Mouse (Mus musculus): ENCODE results near the gene Nrtn. TPM values are rescaled to one million over a fixed set of nuclear protein-coding genes. Genes with fewer than 3 reads are reported as not detected.
A peak's percentile ranks its signal among the peaks of the same experiment; 100 is the strongest.

The Nrtn gene
- polyA plus RNA-seq, 1 experiment from 2014 or later, result 5.0 TPM

- peaks cover 18% of the 10 kb centered on the region; the same call in 1 of the 2 replicates for H3K4me1 ChIP-seq (replicated peaks; ENCODE audit: control insufficient read depth, insufficient read depth, low read length)
- no peak overlapping the region for H3K27ac ChIP-seq (ENCODE audit: low read depth, low read length)
Measured at GRCm38 (mm10) chr17:56758132-56758531, 802 bp upstream of the Nrtn start.

GRCm38 (mm10) chr17:56756703-56757399 lies 479 bp downstream of the Nrtn start:
- H3K9ac ChIP-seq (ENCODE audit: low read length), result peak overlapping the region; percentile 54
- peak; percentile 66 for DNase-seq (ENCODE audit: low spot score)
- H3K36me3 ChIP-seq (ENCODE audit: control insufficient read depth, insufficient read depth, low read length), result no peaks in the 10 kb centered on the region
- 1% methylated on average over 44 of the region's 51 CpGs for WGBS
- H3K4me1 ChIP-seq (replicated peaks; ENCODE audit: control insufficient read depth, insufficient read depth, low read length), result peaks cover 11% of the 10 kb centered on the region; the same call in 1 of the 2 replicates
- peak overlapping the region; percentile 95 for H3K4me2 ChIP-seq (ENCODE audit: low read depth, low read length, severe bottlenecking)
- ATAC-seq (replicated peaks; ENCODE audit: low FRiP score), result peak; percentile 15
- H3K9me3 ChIP-seq (ENCODE audit: control insufficient read depth, low read length), result no peaks in the 10 kb centered on the region
- no peak overlapping the region for H3K27ac ChIP-seq (ENCODE audit: low read depth, low read length)
- peak overlapping the region; percentile 40 for H3K4me3 ChIP-seq (ENCODE audit: low read depth, low read length)
- H3K27me3 ChIP-seq (ENCODE audit: control insufficient read depth, insufficient read depth, low read length), result peaks cover 59% of the 10 kb centered on the region

More at GRCm38 (mm10) chr17:56758132-56758531, 802 bp upstream of the Nrtn start:
- Histone ChIP-seq H3K36me3 (ENCODE audit: control insufficient read depth, insufficient read depth, low read length) (no peaks in the 10 kb centered on the region), H3K4me3 (ENCODE audit: low read depth, low read length) (no peak overlapping the region), H3K27me3 (ENCODE audit: control insufficient read depth, insufficient read depth, low read length) (peaks cover 48% of the 10 kb centered on the region), H3K4me2 (ENCODE audit: low read depth, low read length, severe bottlenecking) (no peak overlapping the region), H3K9me3 (ENCODE audit: control insufficient read depth, low read length) (no peaks in the 10 kb centered on the region), H3K9ac (ENCODE audit: low read length) (no peak overlapping the region)
- no peak for ATAC-seq (replicated peaks; ENCODE audit: low FRiP score)
- WGBS, result 8% methylated on average over 12 of the region's 12 CpGs
- peak; percentile 79 for DNase-seq (ENCODE audit: low spot score)

DNA sequence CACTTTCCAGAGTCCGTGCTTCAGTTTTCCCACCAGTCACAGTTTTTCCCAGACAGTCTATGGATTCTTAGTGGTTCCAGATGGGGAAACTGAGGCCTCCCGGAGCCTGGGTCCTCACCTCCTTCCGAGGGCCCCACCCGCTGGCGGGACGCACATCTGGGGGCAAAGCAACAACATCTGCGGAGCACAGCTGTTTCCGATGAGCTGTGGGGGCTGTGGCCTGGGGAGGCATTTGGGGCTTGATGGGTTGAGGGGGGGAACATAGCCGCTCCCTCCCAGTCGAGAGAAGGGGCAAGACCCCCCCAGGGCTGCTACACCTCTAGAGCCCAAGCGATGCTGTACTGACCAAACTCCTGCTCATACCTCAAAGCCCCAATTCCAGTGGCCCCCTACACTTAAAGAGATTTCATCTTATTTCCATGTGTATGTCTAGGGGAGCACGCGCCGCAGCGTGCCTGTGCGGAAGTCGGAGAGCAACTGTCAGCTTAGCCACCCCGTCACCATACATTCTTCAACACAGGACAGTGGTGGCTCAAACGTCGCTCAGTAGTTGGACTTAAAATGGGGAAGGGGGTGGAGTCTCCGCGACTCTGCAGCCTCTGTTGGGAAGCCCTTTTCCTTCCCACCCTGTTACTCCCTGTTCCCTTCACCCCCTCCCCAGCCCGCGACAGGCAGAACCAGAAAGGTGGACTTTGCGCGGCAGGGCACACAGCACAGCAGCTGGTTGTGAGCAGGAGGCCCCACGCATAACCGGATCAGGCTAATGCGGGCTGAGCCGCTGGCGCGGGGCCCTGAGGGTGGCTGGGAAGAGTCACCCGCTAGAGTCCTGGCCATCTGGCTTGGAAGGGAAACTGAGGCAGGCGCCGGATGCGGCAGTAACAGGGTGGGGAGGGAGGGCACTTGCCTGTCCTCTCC lies 2.8 kb downstream of the Nrtn start:
- H3K4me1 ChIP-seq (replicated peaks; ENCODE audit: control insufficient read depth, insufficient read depth, low read length), result peaks cover 7% of the 10 kb centered on the region; the same call in 1 of the 2 replicates
- H3K9me3 ChIP-seq (ENCODE audit: control insufficient read depth, low read length), result no peaks in the 10 kb centered on the region
- WGBS, result 16% methylated on average over 36 of the region's 36 CpGs
- no peak overlapping the region for H3K27ac ChIP-seq (ENCODE audit: low read depth, low read length)
- no peak for ATAC-seq (replicated peaks; ENCODE audit: low FRiP score)
- peak; percentile 62 for DNase-seq (ENCODE audit: low spot score)
- no peak overlapping the region for H3K9ac ChIP-seq (ENCODE audit: low read length)
- peaks cover 69% of the 10 kb centered on the region for H3K27me3 ChIP-seq (ENCODE audit: control insufficient read depth, insufficient read depth, low read length)
- no peak overlapping the region for H3K4me3 ChIP-seq (ENCODE audit: low read depth, low read length)
- H3K4me2 ChIP-seq (ENCODE audit: low read depth, low read length, severe bottlenecking), result no peak overlapping the region
- no peaks in the 10 kb centered on the region for H3K36me3 ChIP-seq (ENCODE audit: control insufficient read depth, insufficient read depth, low read length)

DNA sequence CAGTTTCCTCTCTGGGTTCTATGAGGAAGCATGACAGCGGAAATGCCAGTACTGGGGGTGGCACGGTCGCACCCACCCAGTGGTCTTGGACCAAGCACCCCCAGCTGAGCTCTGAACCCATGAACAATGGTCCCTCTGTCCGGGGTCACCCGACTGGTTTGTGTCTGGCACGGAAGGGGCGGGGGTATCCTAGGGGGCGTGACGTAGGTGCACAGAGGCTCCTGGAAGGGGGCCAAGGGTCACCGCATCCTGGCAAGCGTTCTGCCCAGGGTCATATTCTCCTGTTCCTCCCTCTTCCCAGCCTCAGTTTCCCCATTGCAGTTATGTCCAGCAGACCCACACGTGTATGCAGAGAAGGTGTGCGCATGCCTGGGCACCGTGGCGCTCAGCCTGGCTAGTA lies 3.9 kb downstream of the Nrtn start:
- Histone ChIP-seq H3K4me1 (replicated peaks; ENCODE audit: control insufficient read depth, insufficient read depth, low read length) (peaks cover 7% of the 10 kb centered on the region; the same call in 1 of the 2 replicates), H3K4me3 (ENCODE audit: low read depth, low read length) (no peak overlapping the region)
- no peak for ATAC-seq (replicated peaks; ENCODE audit: low FRiP score)

GRCm38 (mm10) chr17:56751404-56752072 lies 5.8 kb downstream of the Nrtn start:
- DNase-seq (ENCODE audit: low spot score), result peak; percentile 81
- Histone ChIP-seq H3K27ac (ENCODE audit: low read depth, low read length) (no peak overlapping the region), H3K27me3 (ENCODE audit: control insufficient read depth, insufficient read depth, low read length) (peaks cover 56% of the 10 kb centered on the region), H3K4me3 (ENCODE audit: low read depth, low read length) (peak overlapping the region; percentile 16; the same call in 1 of the 2 replicates), H3K9me3 (ENCODE audit: control insufficient read depth, low read length) (no peaks in the 10 kb centered on the region), H3K36me3 (ENCODE audit: control insufficient read depth, insufficient read depth, low read length) (no peaks in the 10 kb centered on the region), H3K9ac (ENCODE audit: low read length) (peak overlapping the region; percentile 32), H3K4me2 (ENCODE audit: low read depth, low read length, severe bottlenecking) (peak overlapping the region; percentile 41; the same call in 1 of the 2 replicates), H3K4me1 (replicated peaks; ENCODE audit: control insufficient read depth, insufficient read depth, low read length) (0 out of 2 replicates have a peak, but pooled peaks cover 3% of the 10 kb centered on the region)
- peak; percentile 71 for ATAC-seq (replicated peaks; ENCODE audit: low FRiP score)
- 25% methylated on average over 71 of the region's 71 CpGs for WGBS

More for the DNA sequence above, 3.9 kb downstream of the Nrtn start:
- WGBS, result 21% methylated on average over 15 of the region's 15 CpGs
- H3K36me3 ChIP-seq (ENCODE audit: control insufficient read depth, insufficient read depth, low read length), result no peaks in the 10 kb centered on the region
- no peak overlapping the region for H3K9ac ChIP-seq (ENCODE audit: low read length)
- DNase-seq (ENCODE audit: low spot score), result no peak
- no peaks in the 10 kb centered on the region for H3K9me3 ChIP-seq (ENCODE audit: control insufficient read depth, low read length)
- H3K27ac ChIP-seq (ENCODE audit: low read depth, low read length), result no peak overlapping the region
- no peak overlapping the region for H3K4me2 ChIP-seq (ENCODE audit: low read depth, low read length, severe bottlenecking)
- H3K27me3 ChIP-seq (ENCODE audit: control insufficient read depth, insufficient read depth, low read length), result peaks cover 69% of the 10 kb centered on the region

GRCm38 (mm10) chr17:56744173-56744572 lies 13.2 kb downstream of the Nrtn start:
- Histone ChIP-seq H3K27me3 (ENCODE audit: control insufficient read depth, insufficient read depth, low read length) (no peaks in the 10 kb centered on the region), H3K27ac (ENCODE audit: low read depth, low read length) (no peak overlapping the region), H3K9ac (ENCODE audit: low read length) (no peak overlapping the region), H3K4me2 (ENCODE audit: low read depth, low read length, severe bottlenecking) (no peak overlapping the region), H3K36me3 (ENCODE audit: control insufficient read depth, insufficient read depth, low read length) (no peaks in the 10 kb centered on the region), H3K4me3 (ENCODE audit: low read depth, low read length) (no peak overlapping the region), H3K4me1 (replicated peaks; ENCODE audit: control insufficient read depth, insufficient read depth, low read length) (no peaks in the 10 kb centered on the region), H3K9me3 (ENCODE audit: control insufficient read depth, low read length) (no peaks in the 10 kb centered on the region)
- DNase-seq (ENCODE audit: low spot score) (no peak), ATAC-seq (replicated peaks; ENCODE audit: low FRiP score) (no peak)
- WGBS, result 70% methylated on average over 5 of the region's 5 CpGs

DNA sequence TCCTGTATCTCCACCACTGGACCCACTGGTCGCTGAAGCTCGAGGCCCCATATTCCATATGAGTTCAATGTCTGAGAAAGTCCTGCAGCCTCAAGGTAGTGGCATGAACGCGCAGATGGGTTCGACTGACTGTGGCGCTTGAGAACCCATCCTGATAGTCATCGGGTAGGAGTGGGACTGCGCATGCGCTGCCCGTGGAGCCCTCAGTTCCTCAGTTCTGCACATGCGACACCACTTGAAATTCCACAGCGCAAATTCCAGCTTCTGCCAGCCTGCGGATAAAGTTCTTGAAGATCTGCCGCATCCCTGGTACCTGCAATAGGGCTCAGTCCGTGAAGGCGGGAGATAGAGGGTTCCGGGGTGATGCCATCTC lies 16.6 kb downstream of the Nrtn start:
- no peaks in the 10 kb centered on the region for H3K9me3 ChIP-seq (ENCODE audit: control insufficient read depth, low read length)
- H3K9ac ChIP-seq (ENCODE audit: low read length), result no peak overlapping the region
- H3K36me3 ChIP-seq (ENCODE audit: control insufficient read depth, insufficient read depth, low read length), result no peaks in the 10 kb centered on the region
- ATAC-seq (replicated peaks; ENCODE audit: low FRiP score) (no peak), DNase-seq (ENCODE audit: low spot score) (no peak)
- no peak overlapping the region for H3K4me2 ChIP-seq (ENCODE audit: low read depth, low read length, severe bottlenecking)
- no peak overlapping the region for H3K27ac ChIP-seq (ENCODE audit: low read depth, low read length)
- 81% methylated on average over 17 of the region's 17 CpGs for WGBS
- no peak overlapping the region for H3K4me3 ChIP-seq (ENCODE audit: low read depth, low read length)
- no peaks in the 10 kb centered on the region for H3K27me3 ChIP-seq (ENCODE audit: control insufficient read depth, insufficient read depth, low read length)
- no peaks in the 10 kb centered on the region for H3K4me1 ChIP-seq (replicated peaks; ENCODE audit: control insufficient read depth, insufficient read depth, low read length)

DNA sequence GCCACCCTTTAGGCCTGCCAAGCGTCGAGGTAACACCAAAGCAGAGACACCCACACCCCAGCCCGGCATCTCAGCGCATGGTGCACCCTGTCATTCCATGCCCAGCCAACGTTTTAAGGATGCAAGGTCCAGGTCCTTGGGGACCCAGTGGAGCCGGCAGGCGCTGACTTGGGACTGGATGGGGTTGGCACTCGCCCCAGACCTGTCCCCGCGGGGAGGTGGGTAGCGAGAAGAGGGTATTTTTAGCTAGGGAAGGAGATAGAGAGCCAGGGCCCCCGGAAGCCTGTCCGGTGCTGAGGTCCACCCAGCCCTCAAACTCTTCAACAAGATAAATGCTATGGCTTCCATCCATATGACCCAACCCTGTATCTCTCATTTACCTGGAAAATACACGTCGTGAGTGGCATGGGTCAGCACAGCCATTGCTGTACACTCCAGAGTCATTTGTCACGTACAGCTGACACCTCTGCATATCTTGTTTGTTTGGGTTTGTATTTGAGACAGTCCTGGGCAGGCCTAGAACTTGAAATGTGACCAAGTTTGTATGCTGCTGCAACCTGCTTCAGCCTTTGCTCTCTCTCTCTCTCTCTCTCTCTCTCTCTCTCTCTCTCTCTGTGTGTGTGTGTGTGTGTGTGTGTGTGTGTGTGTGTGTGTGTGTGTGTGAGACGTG lies 17.1 kb downstream of the Nrtn start:
- Histone ChIP-seq H3K4me3 (ENCODE audit: low read depth, low read length) (no peak overlapping the region), H3K27ac (ENCODE audit: low read depth, low read length) (no peak overlapping the region), H3K9ac (ENCODE audit: low read length) (no peak overlapping the region), H3K27me3 (ENCODE audit: control insufficient read depth, insufficient read depth, low read length) (no peaks in the 10 kb centered on the region), H3K4me1 (replicated peaks; ENCODE audit: control insufficient read depth, insufficient read depth, low read length) (no peaks in the 10 kb centered on the region), H3K4me2 (ENCODE audit: low read depth, low read length, severe bottlenecking) (no peak overlapping the region), H3K36me3 (ENCODE audit: control insufficient read depth, insufficient read depth, low read length) (no peaks in the 10 kb centered on the region), H3K9me3 (ENCODE audit: control insufficient read depth, low read length) (no peaks in the 10 kb centered on the region)
- no peak for ATAC-seq (replicated peaks; ENCODE audit: low FRiP score)
- 86% methylated on average over 17 of the region's 17 CpGs for WGBS
- DNase-seq (ENCODE audit: low spot score), result no peak
